In the genomic region with DNA sequence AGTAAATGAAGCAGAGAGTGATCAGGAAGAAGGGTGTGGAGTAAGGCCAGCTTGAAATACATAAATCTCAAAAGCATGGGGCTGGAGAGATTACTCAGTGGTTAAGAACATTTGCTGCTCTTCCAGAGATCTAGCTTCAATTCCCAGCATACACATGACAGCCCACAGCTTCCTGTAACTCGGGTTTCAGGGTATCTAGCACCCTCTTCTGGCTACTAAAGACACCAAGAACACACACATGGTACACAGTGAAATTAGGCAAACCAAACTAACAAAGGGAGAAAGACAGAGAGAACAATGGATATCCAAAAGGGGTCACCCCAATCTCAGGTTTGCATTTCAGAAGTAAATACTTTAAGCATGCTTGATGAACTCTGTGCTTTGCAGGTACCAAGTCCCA, we compare ENCODE assay signal across 15 mouse cellular contexts.
"Had no signal": no experiment of that assay in that cellular context is flagged by ENCODE, and none has a peak within 500 bp of the region (broad histone marks: within the 10 kb centered on the region; RNA-seq: fewer than 3 reads in every experiment).

No protein-coding gene starts in this region.

- H3K4me2 ChIP-seq: limb, embryonic 12.5 days; limb, embryonic 15.5 days; liver, embryonic 11.5 days; liver, embryonic 15.5 days; midbrain, embryonic 11.5 days; stomach, embryonic 15.5 days had no signal

- H3K27ac ChIP-seq: limb, embryonic 12.5 days; limb, embryonic 15.5 days; liver, embryonic 15.5 days; stomach, embryonic 15.5 days had no signal

- H3K27me3 ChIP-seq: limb, embryonic 12.5 days; limb, embryonic 15.5 days; liver, embryonic 15.5 days; stomach, embryonic 15.5 days had no signal

- H3K4me3 ChIP-seq: limb, embryonic 12.5 days; limb, embryonic 15.5 days; liver, embryonic 15.5 days; stomach, embryonic 15.5 days had no signal

- H3K4me1 ChIP-seq: limb, embryonic 12.5 days; limb, embryonic 15.5 days; liver, embryonic 15.5 days; stomach, embryonic 15.5 days had no signal

- H3K9me3 ChIP-seq: limb, embryonic 12.5 days; limb, embryonic 15.5 days; liver, embryonic 15.5 days; stomach, embryonic 15.5 days had no signal

- DNase-seq: kidney, adult 9 months; kidney, postnatal 14 days; kidney, postnatal 4 days; layer of hippocampus, adult 9-11 months; lung, adult 2 months; lung, postnatal 14 days; lung, postnatal 4 days; midbrain, embryonic 14.5 days; thymus, postnatal 25 days had no signal

- H3K9ac ChIP-seq: limb, embryonic 12.5 days; limb, embryonic 15.5 days; liver, embryonic 15.5 days; stomach, embryonic 15.5 days had no signal

- H3K36me3 ChIP-seq: limb, embryonic 12.5 days; limb, embryonic 15.5 days; liver, embryonic 15.5 days; stomach, embryonic 15.5 days had no signal
